Mouse (Mus musculus) small intestine, adult 2 months (tissue): ENCODE data around the gene Smarca5.

Experiments
- CTCF ChIP-seq: fragments of 200-500 bp; IDR thresholded peaks from 2 replicates; pipeline ENCODE4 v1.5.1; 2012; ENCODE audit warnings: low read depth, mild to moderate bottlenecking, control low read depth, inconsistent platforms, low read length, moderate library complexity, mixed read lengths; ENCODE audit not compliant: insufficient replicate concordance, insufficient read length; ENCODE audit errors: extremely low read depth
- POLR2A ChIP-seq: fragments of 200-500 bp; IDR thresholded peaks from 2 replicates; pipeline ENCODE4 v1.6.1; 2012; ENCODE audit warnings: low read depth, mild to moderate bottlenecking, control low read depth, inconsistent platforms, low read length, moderate library complexity

- TF ChIP-seq CTCF (peak; percentile 15; the same call in 1 of the 2 replicates), POLR2A (no peak)
Observed at GRCm38 (mm10) chr8:80710670-80711400, 28.5 kb downstream of the Smarca5 start.
